Mouse (Mus musculus) hindlimb bud, embryonic 11.5 days (tissue): ENCODE data around the gene Usp39.
A peak's percentile ranks its signal among the peaks of the same experiment; 100 is the strongest.

Experiments used
- DNase-seq: peaks from one replicate; pipeline ENCODE4 v3.0.0-alpha.2; 2012; ENCODE audit warnings: low read depth, low spot score; ENCODE audit errors: extremely low spot score

The Usp39 gene

GRCm38 (mm10) chr6:72345074-72345567 is at the start of gene Usp39:
TSS of gene Usp39 (minus strand) at chr6:72345184.
- DNase-seq = peak; percentile 92

DNA sequence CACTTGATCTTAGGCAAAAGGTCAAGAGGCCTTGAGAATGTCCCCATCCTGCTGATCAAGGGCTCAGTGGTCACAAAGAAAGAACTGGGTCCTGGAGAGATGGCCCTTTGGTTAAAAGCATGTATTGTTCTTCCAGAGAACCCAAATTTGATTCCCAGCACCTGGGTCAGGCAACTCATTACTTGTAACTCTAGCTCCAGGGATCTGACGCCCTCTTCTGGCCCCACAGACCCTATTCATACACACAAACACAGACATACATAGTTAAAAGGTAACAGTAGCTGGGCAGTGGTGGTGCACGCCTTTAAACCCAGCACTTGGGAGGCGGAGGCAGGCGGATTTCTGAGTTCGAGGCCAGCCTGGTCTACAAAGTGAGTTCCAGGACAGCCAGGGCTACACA is 47.4 kb upstream of the Usp39 start:
- DNase-seq = no peak

- DNase-seq = no peak
These were observed 46.0 kb upstream of the Usp39 start for GRCm38 (mm10) chr6:72390795-72391521.

GRCm38 (mm10) chr6:72389941-72390771 is 45.2 kb upstream of the Usp39 start, which contains the start of gene Vamp8:
TSS of gene Vamp8 (minus strand) at chr6:72390703.
- no peak for DNase-seq

DNA sequence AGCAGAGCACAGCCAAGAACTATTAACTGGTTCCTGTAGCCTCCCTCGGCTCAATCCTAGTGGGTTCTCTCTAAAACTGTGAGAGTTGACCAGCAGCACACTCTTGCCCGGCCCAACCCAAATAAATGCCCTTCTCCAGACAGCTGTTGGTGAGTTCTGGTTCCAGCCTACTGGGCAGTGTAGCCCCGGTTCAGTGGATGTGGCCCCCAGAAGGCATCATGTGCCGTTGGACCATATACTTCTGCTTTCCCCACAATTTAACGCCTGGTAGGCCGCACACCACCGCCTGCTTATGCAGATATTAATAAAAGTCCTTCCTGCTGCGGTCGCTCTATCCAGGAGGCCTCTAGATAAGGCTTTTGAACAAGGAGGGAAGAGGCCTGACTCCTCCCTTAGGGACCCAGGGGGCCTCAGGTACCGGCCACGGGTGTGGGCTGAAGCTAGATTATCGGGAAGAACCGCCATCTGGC is 44.5 kb upstream of the Usp39 start:
- DNase-seq = no peak

GRCm38 (mm10) chr6:72388791-72389329 is 43.9 kb upstream of the Usp39 start:
- DNase-seq = no peak

GRCm38 (mm10) chr6:72388266-72388665 is 43.3 kb upstream of the Usp39 start:
- DNase-seq = no peak

- DNase-seq = no peak
These were observed 42.8 kb upstream of the Usp39 start for GRCm38 (mm10) chr6:72387816-72388215.

GRCm38 (mm10) chr6:72386561-72386960 is 41.6 kb upstream of the Usp39 start:
- DNase-seq = no peak

GRCm38 (mm10) chr6:72385258-72385657 is 40.3 kb upstream of the Usp39 start:
- no peak for DNase-seq

GRCm38 (mm10) chr6:72383952-72384351 is 39.0 kb upstream of the Usp39 start:
- no peak for DNase-seq

- no peak for DNase-seq
These were observed 38.3 kb upstream of the Usp39 start for GRCm38 (mm10) chr6:72383142-72383820.

DNA sequence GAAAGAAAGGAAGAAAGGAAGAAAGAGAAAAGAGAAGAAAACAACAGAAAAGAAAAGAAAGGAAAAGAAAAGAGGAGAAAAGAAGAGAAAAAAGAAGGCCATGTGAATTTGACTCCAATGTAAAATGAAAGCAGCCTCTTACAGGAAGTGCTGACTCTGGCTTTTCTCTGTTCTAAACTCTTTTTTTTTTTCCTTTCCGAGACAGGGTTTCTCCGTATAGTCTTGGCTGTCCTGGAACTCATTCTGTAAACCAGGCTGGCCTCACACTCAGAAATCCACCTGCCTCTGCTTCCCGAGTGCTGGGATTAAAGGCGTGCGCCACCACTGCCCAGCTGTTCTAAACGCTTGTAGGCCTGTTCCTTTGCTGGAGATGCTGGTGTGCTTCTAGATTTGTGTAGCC is 37.5 kb upstream of the Usp39 start:
- DNase-seq = no peak

DNA sequence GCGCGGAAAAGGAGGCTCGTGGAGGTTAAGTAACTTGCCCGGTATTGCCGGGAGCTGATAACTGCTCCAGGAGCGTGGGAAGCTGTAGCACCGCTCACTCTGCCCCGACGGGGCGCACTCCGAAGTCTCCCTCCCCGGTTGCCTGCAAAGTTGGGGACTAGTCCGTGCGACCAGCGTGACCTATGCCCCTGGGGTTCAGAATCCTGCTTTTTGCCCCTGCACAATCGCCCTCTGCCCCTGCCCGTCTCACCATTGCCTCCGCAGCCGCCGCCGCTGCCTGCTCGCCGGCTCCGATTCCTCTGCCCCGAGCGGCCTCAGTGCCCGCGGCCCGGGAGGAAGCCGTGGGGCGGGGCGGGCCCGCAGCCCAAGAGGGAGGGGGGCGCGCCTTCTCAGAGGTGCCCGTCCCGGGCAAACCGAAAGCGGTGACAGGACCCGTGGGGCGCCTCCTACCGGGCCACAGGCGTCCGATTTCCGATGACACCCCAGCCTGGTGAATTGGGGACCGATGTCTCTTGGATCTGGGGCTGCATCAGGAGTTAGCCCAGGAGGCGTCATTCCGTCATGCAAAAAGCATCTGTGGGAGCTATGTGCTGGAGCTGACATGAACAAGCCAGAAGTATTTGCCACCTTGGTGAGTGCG is 35.3 kb upstream of the Usp39 start, which contains the start of gene Vamp5:
Gene Vamp5 (minus strand): TSS at position 338 of the 640 bp plus-strand sequence.
- no peak for DNase-seq

- no peak for DNase-seq
These were observed 34.6 kb upstream of the Usp39 start for GRCm38 (mm10) chr6:72379377-72380130.

DNA sequence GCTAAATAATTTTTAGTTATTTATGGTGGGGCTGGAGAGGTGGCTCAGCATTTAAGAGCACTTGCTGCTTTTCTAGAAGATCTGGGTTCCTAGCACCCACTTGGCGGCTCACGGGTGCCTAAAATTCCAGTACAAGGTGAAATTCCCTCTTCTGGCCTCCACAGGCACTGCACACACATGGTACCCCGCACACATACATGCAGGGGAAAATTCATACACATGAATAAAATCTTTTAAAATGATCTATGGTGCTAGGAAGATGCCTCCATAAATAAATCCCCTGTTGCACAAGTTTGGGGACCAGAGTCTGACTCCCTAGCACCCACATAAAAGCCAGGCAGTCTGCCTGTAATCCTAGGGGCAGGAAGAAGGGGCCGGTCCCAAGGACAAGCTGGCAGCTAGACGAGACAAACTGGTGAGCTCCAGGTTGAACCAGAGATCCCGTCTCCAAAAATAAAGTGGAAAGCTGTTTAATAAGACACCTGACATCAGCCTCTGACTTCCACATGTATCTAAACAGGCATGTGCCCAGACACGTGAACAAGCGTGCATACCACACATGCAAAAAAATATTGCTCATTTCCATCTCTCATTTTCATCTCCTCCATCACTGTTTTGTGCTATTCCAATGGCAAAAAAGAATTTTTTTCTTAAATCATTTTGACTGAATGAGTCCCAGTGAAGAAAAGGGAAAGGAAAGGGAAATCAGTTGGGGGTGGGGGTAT is 33.7 kb upstream of the Usp39 start:
- no peak for DNase-seq

DNA sequence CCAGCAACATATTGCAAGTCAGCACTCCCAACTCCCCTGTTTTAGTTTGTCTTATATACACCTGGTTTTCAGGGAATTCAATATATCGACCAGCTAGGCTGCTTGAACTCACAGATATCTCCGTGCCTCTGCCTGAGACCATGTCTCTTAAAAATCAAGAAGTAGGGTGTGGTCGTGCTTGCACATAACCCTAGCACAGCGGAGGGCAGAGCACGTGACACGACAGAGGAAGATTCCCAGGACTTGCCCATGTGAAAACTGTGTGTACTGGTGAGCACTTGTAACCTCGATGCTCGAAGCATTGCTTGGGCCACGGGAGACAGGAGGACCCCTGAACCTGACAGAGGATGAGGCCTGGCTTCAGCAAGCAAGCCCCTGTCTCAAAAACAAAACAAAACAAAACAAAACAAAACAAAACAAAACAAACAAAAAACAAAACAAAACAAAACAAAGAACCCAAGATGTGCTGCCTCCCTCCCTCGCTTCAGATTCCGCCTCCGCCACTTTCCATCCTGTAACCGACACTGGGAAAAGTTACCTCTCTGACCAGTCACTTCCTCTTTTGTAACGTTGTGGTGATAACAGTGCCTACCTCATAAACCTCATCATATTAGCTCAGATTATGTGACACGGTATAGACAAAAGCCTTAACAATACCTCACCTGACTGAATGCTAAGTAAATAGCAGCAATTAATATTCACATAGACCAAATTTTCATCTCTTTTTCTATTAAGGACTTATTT is 30.0 kb upstream of the Usp39 start:
- DNase-seq = no peak

- no peak for DNase-seq
These were observed 29.2 kb upstream of the Usp39 start for GRCm38 (mm10) chr6:72374206-72374605.
